Mouse (Mus musculus) cerebellum, postnatal 10 days (tissue): ENCODE data around the gene Csnk1g2.
"Not testable (repeated sequence)": the region's sequence is repeated elsewhere in the genome, so short reads cannot be mapped to it uniquely, and the experiment has no call there.

ENCODE experiments used
- DNase-seq, 2 experiments: peaks; one replicate each; pipeline ENCODE4 v3.0.0; 2021; ENCODE audit warnings: mixed read lengths in 2 of 2

Gene Csnk1g2

GRCm38 (mm10) chr10:80602698-80603325 is 19.8 kb upstream of the Csnk1g2 start, which contains the start of the genes Scamp4 and Adat3:
TSS of gene Scamp4 (plus strand) at chr10:80602872.
TSS of gene Adat3 (plus strand) at chr10:80602880.
- peak; percentile 97 to 98 for DNase-seq

GRCm38 (mm10) chr10:80603364-80603763 is 19.3 kb upstream of the Csnk1g2 start:
- no peak for DNase-seq

- DNase-seq = no peak
These were observed 18.6 kb upstream of the Csnk1g2 start for GRCm38 (mm10) chr10:80604001-80604509.

GRCm38 (mm10) chr10:80604988-80605387 is 17.6 kb upstream of the Csnk1g2 start:
- no peak for DNase-seq

- not testable (repeated sequence) for DNase-seq
These were observed 16.9 kb upstream of the Csnk1g2 start, which contains the start of gene Gm49322 for GRCm38 (mm10) chr10:80605721-80606120. TSS of gene Gm49322 (plus strand) at chr10:80606021.

- peak in 1 of 2 experiments; percentile 46 for DNase-seq
These were observed 16.3 kb upstream of the Csnk1g2 start for GRCm38 (mm10) chr10:80606306-80606705.

GRCm38 (mm10) chr10:80606737-80607350 is 15.8 kb upstream of the Csnk1g2 start:
- DNase-seq = no peak

GRCm38 (mm10) chr10:80608435-80608834 is 14.2 kb upstream of the Csnk1g2 start:
- DNase-seq = no peak

- no peak for DNase-seq
These were observed 13.2 kb upstream of the Csnk1g2 start for GRCm38 (mm10) chr10:80609269-80609924.

GRCm38 (mm10) chr10:80610116-80610785 is 12.4 kb upstream of the Csnk1g2 start:
- peak; percentile 77 to 83 for DNase-seq

- DNase-seq = peak; percentile 66
These were observed 11.6 kb upstream of the Csnk1g2 start for GRCm38 (mm10) chr10:80611024-80611423.

- DNase-seq = no peak
These were observed 10.7 kb upstream of the Csnk1g2 start for GRCm38 (mm10) chr10:80611905-80612304.

GRCm38 (mm10) chr10:80613821-80614220 is 8.8 kb upstream of the Csnk1g2 start:
- no peak for DNase-seq

GRCm38 (mm10) chr10:80614351-80614750 is 8.3 kb upstream of the Csnk1g2 start:
- peak in 1 of 2 experiments; percentile 6 for DNase-seq

- peak in 1 of 2 experiments; percentile 17 for DNase-seq
These were observed 4.5 kb upstream of the Csnk1g2 start for GRCm38 (mm10) chr10:80618181-80618580.

- no peak for DNase-seq
These were observed 3.0 kb upstream of the Csnk1g2 start for GRCm38 (mm10) chr10:80619465-80620244.

GRCm38 (mm10) chr10:80620365-80620764 is 2.3 kb upstream of the Csnk1g2 start:
- no peak for DNase-seq

- DNase-seq = peak; percentile 53 to 61
These were observed 1.6 kb upstream of the Csnk1g2 start for GRCm38 (mm10) chr10:80620796-80621689.

GRCm38 (mm10) chr10:80621690-80621939 is 1.0 kb upstream of the Csnk1g2 start:
- DNase-seq = no peak

GRCm38 (mm10) chr10:80621940-80622660 is 538 bp upstream of the Csnk1g2 start:
- peak; percentile 100 for DNase-seq
